Mouse (Mus musculus): Measurements from ENCODE around the gene Slc35c2.

- TF ChIP-seq CTCF (IDR thresholded peaks at IDR 0.05; ENCODE audit: control insufficient read depth, insufficient read depth, insufficient read length): no peak
- no peak for TF ChIP-seq MYOD1 (IDR thresholded peaks at IDR 0.05; ENCODE audit: control insufficient read depth, insufficient read length, low read depth)
Measured at GRCm38 (mm10) chr2:165321981-165322735, 34.5 kb upstream of the Slc35c2 start.
